Mouse (Mus musculus): ENCODE measurements around the gene Itpk1.

Itpk1 gene

DNA sequence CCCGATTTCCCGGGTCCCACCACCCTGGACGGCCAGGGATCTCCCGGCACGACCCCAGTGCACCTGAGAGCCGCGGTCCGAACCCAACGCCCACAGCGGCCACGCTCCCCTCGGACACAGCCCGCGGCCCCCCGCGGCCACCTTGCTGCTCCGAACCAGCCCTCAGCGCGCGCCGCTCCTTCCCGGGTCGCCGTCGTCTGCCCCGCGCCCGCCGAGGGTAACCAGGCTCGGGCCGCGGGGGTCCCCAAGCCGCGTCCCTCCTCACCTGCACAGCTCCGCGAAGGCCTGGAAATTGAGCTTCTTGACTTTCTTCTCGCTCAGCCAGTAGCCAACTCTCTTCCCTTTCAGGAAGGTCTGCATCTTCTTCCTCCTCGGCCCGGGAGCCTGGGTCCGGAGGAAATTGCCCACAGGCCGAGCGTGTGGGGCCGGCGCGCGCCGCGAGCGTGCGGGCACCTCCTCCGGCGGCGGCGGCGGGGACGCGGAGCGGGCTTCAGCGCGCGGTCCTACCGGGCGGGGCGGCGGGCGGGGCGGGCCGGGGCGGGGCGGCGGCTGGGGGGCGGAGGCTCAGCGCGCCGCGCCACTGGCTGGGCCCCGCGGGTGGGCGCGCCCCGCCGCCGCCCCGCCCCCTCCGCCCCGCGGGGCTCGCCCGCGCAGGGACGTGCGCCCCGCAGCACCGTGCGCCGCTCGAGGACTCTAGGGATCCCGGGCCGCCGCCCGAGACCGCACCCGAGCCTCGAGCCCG lies at the start of gene Itpk1:
TSS of gene Itpk1 (minus strand) at position 474 of the 742 bp plus-strand sequence.
- in situ Hi-C loops (cut with MboI, MseI) = loop anchor here (5.0 to 10.0 kb wide), 4 partner anchors 77 to 1620 kb away; partner anchors contain the start of gene Ppp4r3a (in 1 of the 2)

DNA sequence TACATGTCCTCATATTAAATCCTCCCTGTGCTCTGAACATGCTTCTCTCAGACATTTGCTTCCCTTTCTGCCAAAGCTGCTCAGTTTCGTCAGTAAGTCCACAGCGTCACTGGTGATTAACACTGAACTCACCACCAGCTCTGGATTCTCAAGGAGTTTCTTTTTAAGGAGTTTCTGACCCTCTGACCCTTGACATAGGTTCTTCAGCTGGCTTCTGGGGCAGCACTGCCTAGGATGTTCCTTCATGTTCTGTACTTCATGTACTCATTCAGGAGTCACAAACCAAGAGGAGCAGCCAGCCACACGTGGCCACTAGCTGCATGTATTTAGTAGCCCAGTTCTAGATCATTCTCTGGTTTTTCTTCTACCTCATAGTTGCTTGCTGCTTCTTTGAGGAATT lies 43.5 kb upstream of the Itpk1 start:
- in situ Hi-C loops (cut with MboI, MseI) = loop anchor here in 1 of 2 experiments (25.0 kb wide), 1 partner anchor 589 kb away; no protein-coding TSS in a partner anchor

DNA sequence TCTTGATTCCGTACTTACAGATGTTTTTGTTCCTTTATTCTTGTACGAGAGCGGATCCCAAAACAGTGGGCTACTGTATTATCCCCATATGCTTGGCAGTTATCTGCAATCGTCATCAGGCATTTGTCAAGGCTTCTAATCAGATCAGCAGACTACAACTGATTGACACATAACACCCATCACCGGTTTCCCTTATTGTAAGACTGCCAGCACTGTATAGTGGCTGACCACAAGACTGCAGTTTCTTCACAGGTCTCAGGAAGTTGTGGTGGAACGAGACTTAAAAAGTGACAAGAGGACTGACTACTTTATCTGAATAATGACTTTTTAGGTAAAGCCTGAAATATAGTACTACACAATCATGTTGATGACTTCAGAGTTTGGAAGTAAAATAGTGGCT lies 40.1 kb upstream of the Itpk1 start:
- in situ Hi-C loops (cut with MboI, MseI) = loop anchor here in 1 of 2 experiments (25.0 kb wide), 1 partner anchor 592 kb away; no protein-coding TSS in a partner anchor

DNA sequence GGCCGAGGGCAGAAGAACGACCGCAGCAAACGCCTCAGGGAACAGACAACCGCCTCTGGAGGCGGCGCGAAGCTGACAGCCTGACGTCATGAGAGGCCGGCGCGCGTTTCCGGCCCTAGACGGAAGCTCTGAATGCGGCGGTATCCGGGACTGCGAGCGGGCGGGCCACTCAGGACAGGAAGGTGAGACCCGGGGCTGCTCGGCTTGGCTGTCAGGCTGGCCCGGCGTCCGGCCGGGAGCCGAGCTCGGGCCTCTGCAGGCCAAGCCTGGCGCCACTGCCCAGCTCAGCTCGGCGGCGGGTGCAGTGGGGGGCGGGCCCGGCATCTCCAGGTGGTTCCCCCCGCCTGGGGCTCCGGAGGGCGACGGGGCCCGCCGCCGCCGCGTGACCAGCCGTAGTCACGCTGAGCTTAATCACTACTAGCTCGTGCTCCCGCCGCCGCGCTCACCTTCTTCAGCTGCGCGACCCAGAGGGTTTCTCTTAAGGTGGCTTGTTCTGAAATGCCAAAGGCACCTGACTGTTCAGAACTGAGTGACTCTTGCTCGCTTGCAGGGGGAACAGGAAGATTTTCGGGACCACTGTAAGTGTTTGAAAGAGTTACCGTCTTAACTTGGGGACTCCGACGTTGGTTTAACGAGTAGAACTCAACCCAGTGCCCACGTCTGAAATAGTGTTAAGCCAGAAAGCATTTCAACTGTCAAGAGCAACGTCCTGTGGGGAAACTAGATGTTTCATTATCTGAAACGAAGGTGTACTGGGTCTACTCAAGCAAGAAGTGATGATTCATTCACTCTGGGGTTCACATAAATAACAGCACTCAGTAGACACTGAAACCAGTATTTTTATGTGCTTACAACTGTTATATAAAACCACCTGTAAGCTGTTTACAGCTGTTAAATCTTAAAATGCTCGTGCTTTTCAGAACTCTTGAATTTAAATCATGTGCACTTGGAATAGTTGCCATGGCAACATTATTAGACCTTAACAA lies 39.2 kb upstream of the Itpk1 start, which contains the start of the genes Moap1 and Tmem251:
TSS of gene Moap1 (minus strand) at position 73 of the 986 bp plus-strand sequence.
TSS of gene Tmem251 (plus strand) at position 174 of the 986 bp plus-strand sequence.
- in situ Hi-C loops (cut with MboI, MseI) = loop anchor here in 1 of 2 experiments (25.0 kb wide), 1 partner anchor 593 kb away; no protein-coding TSS in a partner anchor

DNA sequence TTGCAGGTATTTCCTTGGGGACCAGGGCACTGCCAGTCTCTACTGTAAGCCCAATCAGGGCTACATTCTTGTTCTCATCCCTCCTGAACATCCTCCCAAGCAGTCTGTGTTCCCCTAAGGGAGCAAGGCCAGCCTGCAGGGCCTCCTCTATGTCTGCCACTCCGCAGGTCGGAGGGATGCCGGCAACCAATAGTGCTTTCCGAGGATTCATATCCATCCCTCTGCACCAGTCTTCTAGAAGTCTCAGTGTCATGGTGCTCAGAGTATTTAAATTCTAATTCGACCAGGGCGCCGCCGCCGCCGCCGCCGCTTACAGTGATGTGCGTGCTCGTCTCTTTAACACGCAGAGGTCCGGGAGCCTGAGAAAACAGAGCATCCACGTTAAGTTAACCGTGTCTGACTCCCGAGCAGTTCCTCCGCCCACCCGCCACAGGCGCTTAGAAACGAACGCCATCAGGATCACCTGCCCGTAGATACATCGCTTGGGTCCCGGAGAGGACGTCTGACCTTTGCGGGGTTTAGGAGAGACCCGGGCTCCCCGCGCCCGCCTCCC lies 38.4 kb upstream of the Itpk1 start:
- in situ Hi-C loops (cut with MboI, MseI) = loop anchor here in 1 of 2 experiments (25.0 kb wide), 1 partner anchor 594 kb away; no protein-coding TSS in a partner anchor

DNA sequence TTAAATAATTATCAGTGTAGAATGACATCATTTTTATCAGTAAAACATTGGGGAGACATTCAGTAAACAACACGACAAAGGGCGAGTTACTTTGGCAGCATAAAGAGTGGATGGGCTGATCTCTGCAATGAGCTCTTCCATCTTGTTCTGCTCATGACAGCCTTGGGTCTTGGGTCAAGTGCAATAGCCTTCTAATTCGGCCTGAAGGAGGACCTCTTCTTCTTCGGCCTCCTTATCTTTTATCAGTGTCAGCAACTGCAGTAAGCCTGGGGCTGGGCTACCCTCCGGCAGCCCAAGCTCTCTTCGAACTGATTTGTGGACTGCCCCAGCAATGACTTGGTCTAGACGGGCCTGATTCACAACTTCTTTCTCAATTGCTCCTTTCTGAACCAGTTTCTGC lies 37.3 kb upstream of the Itpk1 start:
- in situ Hi-C loops (cut with MboI, MseI) = loop anchor here in 1 of 2 experiments (25.0 kb wide), 1 partner anchor 595 kb away; no protein-coding TSS in a partner anchor

DNA sequence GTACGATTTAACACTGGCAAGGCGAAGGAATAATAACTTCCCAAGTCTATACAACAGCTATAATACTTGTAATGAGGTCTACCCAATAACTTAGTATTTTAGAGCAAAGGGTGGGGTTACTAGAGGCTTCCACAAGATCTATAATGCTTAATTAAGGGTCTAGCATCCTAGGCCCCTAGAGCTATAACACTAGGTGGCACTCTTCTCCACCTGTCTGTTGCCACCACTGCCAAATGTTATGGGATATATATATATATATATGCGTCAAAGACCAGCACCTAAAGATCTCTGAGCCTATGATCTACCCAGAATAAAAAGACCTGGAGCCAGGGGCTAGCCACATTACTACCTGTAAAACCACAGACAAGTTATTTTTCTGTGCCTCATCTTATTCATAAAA lies 35.6 kb upstream of the Itpk1 start:
- in situ Hi-C loops (cut with MboI, MseI) = loop anchor here in 1 of 2 experiments (25.0 kb wide), 1 partner anchor 597 kb away; no protein-coding TSS in a partner anchor

DNA sequence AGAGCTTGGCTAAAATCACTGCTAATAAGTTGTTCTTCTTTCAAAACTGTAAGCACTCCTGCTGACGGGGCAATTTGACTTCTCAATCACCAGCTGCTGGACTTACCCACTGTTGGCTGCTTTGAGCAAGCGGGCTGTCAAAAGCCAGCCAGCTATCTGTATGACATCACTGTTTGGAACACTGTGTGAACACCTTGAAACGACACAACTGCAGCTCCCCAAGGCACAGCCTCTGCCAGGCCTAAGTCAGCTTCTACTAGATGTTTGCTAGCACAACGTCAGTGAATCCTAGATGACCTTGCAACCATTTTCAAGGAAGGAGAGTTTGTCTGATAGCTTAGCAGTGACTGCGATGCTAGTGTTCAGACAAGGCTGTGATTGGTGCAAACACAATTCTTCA lies 34.4 kb upstream of the Itpk1 start:
- in situ Hi-C loops (cut with MboI, MseI) = loop anchor here in 1 of 2 experiments (25.0 kb wide), 1 partner anchor 598 kb away; no protein-coding TSS in a partner anchor

DNA sequence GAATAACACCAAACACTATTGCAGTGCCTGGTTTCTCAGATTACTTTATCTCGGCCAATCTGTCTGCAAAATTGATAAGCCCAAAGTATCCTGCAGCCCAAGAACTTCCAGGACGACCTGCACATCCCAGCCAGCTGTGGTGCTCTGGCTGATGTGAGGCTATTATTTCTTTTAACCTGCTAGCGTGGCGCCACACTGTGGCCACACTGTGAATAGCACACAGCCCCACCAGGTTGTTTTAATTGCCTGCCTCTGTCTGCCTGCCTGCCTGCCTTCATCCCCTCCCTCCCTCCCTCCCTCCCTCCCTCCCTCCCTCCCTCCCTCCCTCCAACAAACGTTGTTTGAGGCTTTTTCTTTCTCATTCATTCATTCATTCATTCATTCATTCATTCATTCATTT lies 28.7 kb upstream of the Itpk1 start:
- in situ Hi-C loops (cut with MboI, MseI) = loop anchor here in 1 of 2 experiments (25.0 kb wide), 1 partner anchor 604 kb away; no protein-coding TSS in a partner anchor

DNA sequence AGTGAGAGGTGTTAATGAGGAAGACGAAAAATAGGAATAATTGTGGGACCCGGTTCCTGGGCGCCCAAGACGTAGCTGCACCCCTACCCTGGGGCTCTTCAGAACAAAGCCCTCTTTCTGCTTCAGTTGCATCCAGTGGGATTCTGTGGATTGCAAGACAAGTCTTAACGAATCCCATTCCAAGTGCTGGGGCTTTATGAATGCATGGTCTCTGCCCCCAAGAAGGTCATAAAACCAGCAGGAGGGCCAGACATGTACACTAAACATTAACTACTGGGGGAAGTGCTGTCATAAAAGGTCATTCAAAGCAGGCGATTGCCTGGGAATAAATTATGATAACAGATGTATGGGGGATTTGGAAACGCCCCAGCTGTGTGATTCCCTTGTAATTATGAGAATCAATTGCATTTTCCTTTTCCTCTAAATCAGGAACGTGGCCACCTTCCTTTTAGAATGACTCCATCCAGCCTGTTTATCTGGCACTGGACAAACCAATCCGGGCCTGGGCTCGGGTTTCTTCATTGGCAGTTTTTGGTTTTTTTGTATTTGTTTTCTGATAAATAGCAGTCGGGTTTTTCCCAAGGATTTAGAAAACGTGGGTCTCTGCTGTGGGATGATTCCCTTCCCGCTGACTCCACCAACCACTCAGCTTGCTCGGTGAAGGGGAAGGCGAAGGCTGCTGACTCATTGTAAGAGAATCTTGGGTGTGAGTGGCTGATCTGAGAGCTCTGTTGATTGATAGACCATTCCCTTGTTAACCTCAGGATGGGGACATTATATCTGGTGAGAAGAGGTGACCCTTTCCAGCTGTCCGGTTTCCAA lies 26.3 kb upstream of the Itpk1 start:
- in situ Hi-C loops (cut with MboI, MseI) = loop anchor here in 1 of 2 experiments (25.0 kb wide), 1 partner anchor 606 kb away; no protein-coding TSS in a partner anchor

DNA sequence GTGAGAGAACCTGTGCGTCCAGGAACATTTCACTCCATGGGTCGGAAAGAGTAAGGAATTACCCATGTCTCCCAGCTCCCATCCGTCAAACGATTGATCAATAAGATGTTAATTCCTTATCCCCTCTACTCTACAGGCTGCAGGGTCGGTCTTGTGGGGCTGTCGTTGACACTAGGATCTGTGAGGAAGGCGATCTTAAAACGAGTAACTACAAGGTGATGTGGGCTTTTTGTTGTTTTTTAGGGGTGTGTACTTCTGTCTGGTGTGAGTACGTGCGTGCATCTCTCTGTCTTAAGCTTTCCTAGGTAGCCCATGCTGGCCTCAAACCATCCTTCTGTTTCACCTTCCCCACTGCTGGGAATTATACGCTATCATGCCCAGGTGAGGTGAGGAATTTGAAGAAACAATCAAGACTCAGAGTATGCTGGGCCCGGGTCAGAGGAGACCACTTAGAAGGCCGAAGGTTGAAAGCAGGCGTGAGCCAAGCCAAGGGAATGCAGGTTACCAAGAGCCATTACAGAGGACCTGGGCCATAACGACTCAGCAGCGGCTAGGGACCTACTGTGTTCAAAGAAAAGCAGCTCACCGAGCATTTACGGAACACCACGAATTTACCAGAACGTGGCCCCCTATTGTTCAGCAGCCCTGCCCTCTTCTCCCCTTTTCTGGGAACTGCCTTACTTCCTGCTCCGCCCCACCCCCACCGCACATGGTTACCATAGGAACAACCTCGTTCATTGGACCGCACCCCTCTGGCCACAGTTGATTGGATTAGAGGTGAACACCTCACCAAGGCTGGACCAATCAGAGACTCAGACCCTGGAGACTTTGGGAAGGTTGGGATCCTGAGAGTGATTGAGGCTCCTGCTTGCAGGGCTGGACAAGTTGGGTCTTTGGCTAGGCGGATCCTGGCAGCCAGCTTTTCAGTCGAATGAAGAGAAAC lies 25.4 kb upstream of the Itpk1 start:
- in situ Hi-C loops (cut with MboI, MseI) = loop anchor here (5.0 to 25.0 kb wide), 4 partner anchors 153 to 607 kb away; no protein-coding TSS in a partner anchor

DNA sequence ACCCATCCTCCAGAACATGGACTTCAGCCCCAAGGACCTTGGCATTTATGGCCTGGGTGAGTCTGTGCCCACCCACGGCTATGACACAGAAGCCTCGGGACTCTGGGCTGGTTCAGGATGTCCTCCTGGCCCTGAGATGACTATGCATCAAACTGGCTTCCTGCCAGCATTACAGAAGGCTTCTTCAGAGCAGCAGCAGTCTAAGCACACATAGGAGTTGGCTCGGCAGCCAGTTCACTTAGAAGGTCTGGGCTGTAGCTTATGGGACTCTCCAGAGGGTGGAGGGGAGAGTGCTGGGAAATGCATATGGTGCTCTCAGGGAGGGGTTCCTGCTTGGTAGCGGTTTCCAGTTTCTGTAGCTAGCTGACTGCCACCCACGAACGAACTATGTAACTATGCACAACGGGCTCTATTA lies 21.0 kb upstream of the Itpk1 start:
- in situ Hi-C loops (cut with MboI, MseI) = loop anchor here (5.0 to 25.0 kb wide), 4 partner anchors 148 to 612 kb away; no protein-coding TSS in a partner anchor

DNA sequence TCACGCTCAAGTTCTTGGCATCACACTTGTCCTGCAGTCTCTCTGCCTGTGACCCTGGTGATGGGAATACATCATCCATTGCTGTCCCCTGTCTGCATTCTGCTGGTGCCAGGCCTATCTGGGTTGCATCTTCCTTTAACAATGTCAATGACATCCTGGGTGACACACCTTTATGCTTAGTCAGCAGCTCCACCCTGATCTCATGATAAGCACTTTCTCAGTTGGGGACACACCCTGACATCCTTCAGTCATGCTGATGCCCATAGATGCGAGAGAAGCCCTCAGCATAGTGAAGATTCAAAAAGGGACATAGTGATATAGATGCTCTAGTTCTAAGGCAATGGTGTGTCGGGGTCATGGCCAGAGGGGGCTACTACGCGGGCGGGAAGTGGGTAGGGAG lies 20.4 kb upstream of the Itpk1 start:
- in situ Hi-C loops (cut with MboI, MseI) = loop anchor here (5.0 to 25.0 kb wide), 4 partner anchors 148 to 612 kb away; no protein-coding TSS in a partner anchor

DNA sequence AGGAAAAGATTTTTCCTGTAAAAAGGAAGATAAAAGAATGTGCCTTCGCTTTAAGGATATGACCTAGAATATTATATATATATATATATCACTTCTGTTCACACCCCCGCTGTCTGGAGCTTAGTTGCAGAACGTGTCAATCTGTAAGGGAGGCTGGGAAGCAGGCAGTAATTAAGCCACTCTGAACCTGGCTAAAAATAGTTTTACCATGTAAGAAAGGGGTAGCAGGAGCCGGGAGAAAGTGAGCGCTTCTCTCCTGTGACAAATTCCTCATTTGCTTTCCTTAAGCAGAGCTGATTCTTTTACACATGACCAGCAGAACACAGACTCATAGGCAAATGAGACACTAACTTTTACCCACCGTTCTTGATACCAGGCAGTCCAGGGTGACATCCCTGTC lies 19.1 kb upstream of the Itpk1 start:
- in situ Hi-C loops (cut with MboI, MseI) = no loop called here

DNA sequence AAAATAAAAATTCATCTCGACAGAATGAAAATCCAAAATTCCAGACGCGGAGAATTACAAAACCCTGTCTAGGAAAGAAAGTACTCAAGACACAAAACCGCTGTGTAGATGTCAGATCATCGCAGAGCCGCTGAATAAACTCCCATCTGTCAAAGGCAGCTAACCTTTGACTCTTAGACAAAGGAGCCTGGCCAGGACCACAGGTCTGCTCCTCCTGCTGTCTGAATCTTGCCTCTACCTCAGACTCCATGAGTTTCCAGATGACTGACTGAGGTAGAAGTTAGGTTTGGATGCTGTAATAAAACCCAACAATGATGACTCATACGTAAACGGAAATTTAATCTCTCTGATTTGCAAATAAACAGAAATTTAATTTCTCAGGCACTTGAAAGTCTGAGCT lies 18.2 kb upstream of the Itpk1 start:
- in situ Hi-C loops (cut with MboI, MseI) = no loop called here

DNA sequence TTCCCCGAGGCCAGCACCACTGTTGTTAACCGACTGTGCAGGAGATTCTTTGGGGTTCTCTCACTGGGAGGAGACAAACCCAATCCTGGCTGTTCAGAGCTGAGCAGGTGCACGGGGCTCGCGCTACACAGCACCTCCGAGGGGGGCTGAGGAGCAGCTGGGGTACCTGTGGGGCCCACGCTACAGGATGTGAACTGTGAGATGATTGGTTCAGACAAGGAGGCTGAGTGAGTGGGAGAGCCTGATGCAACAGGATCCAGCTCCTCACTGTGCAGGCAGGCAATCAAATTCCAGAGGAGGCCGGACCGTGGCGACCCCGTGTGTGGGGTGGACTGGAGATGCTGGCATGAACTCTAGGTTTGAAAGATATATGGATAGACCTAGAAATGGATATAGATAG lies 17.7 kb upstream of the Itpk1 start:
- in situ Hi-C loops (cut with MboI, MseI) = no loop called here

DNA sequence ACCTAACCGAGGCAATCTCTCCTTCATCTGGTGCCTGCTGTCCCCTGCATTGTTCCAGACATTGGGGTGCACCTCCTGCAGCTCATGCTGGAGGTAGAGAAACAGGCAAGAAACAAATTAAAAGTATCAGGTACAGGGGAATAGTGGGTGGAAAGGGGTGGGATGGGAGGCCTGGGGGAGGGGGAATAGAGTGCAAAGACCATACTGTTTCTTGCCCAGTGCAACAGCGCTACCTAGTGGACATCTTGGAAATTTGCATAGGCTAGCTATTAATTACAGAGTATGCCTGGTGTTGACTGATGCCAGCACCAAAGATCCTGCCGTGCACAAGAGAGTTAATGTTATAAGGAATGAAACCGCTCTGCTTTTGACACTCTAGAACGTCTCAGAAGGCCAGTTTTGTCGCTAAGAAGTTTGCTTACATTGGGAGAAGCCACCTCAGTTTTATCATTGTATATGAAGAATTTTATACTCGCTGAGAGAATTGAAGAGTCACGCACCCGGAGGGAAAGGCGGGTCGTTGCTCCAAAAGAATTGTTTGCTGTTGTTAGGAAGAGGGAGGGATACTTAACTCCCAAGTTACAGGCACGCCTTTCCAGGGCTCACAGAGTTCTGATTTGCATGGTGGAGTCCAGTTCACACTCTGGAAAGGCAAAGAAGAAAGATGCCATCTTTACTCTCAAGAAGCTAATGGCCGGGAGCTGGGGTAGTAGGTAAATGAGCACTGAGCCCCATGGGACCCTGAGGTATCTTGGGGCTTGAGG lies 15.0 kb upstream of the Itpk1 start:
- in situ Hi-C loops (cut with MboI, MseI) = no loop called here
